Mouse (Mus musculus): ENCODE data around the gene Blnk.

- TF ChIP-seq CTCF (IDR thresholded peaks at IDR 0.05; ENCODE audit: low read depth) (no peak), EP300 (optimal IDR thresholded peaks at IDR 0.05) (no peak)
Measured at GRCm38 (mm10) chr19:40993356-40993755, 979 bp downstream of the Blnk start.
